Mouse (Mus musculus): ENCODE data around the gene Tmco4. TPM values are rescaled to one million over a fixed set of nuclear protein-coding genes. Genes with fewer than 3 reads are reported as not detected.
A peak's percentile ranks its signal among the peaks of the same experiment; 100 is the strongest.

Tmco4 gene
- polyA plus RNA-seq, 1 experiment from 2014 or later, result 17.1 TPM

DNA sequence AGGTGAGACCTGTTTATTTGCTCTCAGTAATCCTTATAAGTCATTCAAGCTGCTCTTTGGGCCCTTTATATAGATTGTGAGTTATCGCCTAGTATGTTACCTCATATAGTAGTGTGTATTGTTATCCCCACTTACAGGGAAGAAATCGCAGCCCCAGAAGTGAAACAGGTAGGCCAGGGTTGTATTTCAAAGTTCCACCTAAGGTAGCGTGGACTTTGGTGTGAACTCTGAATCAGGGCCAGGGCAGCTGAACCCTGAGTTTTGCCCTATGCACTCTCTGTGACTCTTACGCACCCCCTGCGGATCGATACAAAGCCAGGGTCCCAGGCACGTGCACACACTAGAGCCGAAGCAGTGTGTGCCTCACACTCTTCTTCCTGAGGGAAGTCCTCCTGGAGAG, 31.4 kb downstream of the Tmco4 start:
- Histone ChIP-seq H3K4me2 (ENCODE audit: low read depth, low read length) (no peak overlapping the region), H3K9ac (ENCODE audit: low read depth, low read length) (0 out of 2 replicates have a peak overlapping the region, but pooled peaks have one; percentile 16), H3K9me3 (ENCODE audit: control insufficient read depth, low read length) (no peaks in the 10 kb centered on the region), H3K27ac (ENCODE audit: low read length) (peak overlapping the region; percentile 86), H3K4me1 (ENCODE audit: control insufficient read depth, insufficient read depth, low read length) (peaks cover 23% of the 10 kb centered on the region), H3K27me3 (replicated peaks; ENCODE audit: control insufficient read depth, insufficient read depth, low read length) (no peaks in the 10 kb centered on the region), H3K36me3 (ENCODE audit: control insufficient read depth, insufficient read depth, low read length) (no peaks in the 10 kb centered on the region), H3K4me3 (ENCODE audit: low read length) (no peak overlapping the region)
- ATAC-seq, result peak; percentile 65
- WGBS, result 78% methylated on average over 8 of the region's 8 CpGs

DNA sequence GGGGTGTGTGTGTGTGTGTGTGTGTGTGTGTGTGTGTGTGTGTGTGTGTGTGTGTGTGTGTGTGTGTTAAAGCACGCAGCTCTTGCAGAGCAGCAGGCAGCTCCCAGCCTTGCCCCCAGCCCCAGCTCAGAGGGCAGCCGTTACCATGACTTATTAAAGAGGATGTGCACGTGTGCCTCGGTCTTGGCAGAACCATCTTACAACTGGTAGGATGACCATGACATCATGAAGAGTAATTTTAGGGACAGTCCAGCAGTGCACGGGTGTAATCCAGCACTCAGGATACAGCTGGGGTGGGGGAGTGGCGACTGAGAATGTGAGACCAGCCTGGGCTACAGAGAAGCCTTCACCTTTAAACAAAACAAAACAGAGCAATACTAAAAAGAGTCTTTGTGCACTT, 32.5 kb downstream of the Tmco4 start:
- Histone ChIP-seq H3K9ac (ENCODE audit: low read depth, low read length) (no peak overlapping the region), H3K27ac (ENCODE audit: low read length) (no peak overlapping the region), H3K4me1 (ENCODE audit: control insufficient read depth, insufficient read depth, low read length) (peaks cover 23% of the 10 kb centered on the region), H3K27me3 (replicated peaks; ENCODE audit: control insufficient read depth, insufficient read depth, low read length) (no peaks in the 10 kb centered on the region), H3K9me3 (ENCODE audit: control insufficient read depth, low read length) (no peaks in the 10 kb centered on the region), H3K36me3 (ENCODE audit: control insufficient read depth, insufficient read depth, low read length) (no peaks in the 10 kb centered on the region), H3K4me3 (ENCODE audit: low read length) (no peak overlapping the region), H3K4me2 (ENCODE audit: low read depth, low read length) (no peak overlapping the region)
- no peak for ATAC-seq
- WGBS, result 65% methylated on average over 6 of the region's 6 CpGs

DNA sequence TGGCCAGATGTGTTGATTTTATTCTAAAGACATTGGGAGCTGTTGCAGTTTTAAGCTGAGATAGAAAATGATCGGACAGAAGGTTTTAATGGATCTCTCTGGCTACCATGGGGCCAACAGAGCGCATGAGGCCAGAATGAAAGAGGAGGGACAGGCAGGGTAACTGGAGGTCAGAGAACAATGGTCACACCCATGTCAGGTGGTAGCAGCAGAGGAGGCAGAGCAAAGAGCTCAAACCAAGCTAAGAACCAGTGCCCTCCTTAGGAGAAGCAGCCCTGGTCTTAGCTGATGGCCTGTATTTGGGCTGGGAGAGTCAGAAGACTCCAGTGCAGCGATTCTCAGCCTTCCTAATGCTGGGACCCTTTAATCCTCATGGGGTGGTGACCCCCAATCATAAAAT, 34.7 kb downstream of the Tmco4 start:
- Histone ChIP-seq H3K4me1 (ENCODE audit: control insufficient read depth, insufficient read depth, low read length) (peaks cover 14% of the 10 kb centered on the region), H3K27ac (ENCODE audit: low read length) (peak overlapping the region; percentile 71), H3K9me3 (ENCODE audit: control insufficient read depth, low read length) (no peaks in the 10 kb centered on the region), H3K9ac (ENCODE audit: low read depth, low read length) (0 out of 2 replicates have a peak overlapping the region, but pooled peaks have one; percentile 20), H3K36me3 (ENCODE audit: control insufficient read depth, insufficient read depth, low read length) (no peaks in the 10 kb centered on the region), H3K27me3 (replicated peaks; ENCODE audit: control insufficient read depth, insufficient read depth, low read length) (no peaks in the 10 kb centered on the region), H3K4me3 (ENCODE audit: low read length) (no peak overlapping the region), H3K4me2 (ENCODE audit: low read depth, low read length) (no peak overlapping the region)
- ATAC-seq, result peak; percentile 69
- 68% methylated on average over 3 of the region's 3 CpGs for WGBS

DNA sequence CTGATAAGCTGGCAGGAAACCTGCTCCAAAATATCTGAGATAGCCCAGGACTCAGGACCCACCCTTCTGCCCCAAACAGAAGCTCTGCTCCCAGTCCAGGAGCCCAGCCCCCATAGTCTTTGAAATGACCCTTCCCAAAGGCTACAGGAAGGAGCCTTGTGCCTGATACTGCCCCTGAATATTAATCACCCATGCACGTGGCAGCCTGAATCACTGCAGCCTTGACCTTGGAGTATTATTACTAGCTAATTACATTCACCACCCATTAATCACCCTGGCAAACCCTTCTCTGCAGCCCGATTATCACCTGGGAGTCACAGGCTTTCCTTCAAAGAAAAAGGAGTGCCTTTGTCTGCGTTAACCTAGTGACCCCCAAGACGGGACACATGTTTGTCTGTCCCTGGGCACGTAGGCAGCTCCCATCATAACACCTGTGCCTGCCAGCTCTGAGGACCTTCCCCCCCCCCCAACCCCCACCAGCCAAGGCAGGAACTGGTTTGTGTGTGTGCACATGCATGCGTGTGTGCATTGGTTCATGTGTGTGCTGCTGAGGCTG, 35.4 kb downstream of the Tmco4 start:
- ATAC-seq, result peak; percentile 70
- no peaks in the 10 kb centered on the region for H3K27me3 ChIP-seq (replicated peaks; ENCODE audit: control insufficient read depth, insufficient read depth, low read length)
- H3K4me2 ChIP-seq (ENCODE audit: low read depth, low read length), result no peak overlapping the region
- H3K9me3 ChIP-seq (ENCODE audit: control insufficient read depth, low read length), result no peaks in the 10 kb centered on the region
- H3K27ac ChIP-seq (ENCODE audit: low read length), result peak overlapping the region; percentile 71
- WGBS, result 31% methylated on average over 6 of the region's 6 CpGs
- H3K36me3 ChIP-seq (ENCODE audit: control insufficient read depth, insufficient read depth, low read length), result no peaks in the 10 kb centered on the region
- H3K9ac ChIP-seq (ENCODE audit: low read depth, low read length), result no peak overlapping the region
- peaks cover 14% of the 10 kb centered on the region for H3K4me1 ChIP-seq (ENCODE audit: control insufficient read depth, insufficient read depth, low read length)
- no peak overlapping the region for H3K4me3 ChIP-seq (ENCODE audit: low read length)

DNA sequence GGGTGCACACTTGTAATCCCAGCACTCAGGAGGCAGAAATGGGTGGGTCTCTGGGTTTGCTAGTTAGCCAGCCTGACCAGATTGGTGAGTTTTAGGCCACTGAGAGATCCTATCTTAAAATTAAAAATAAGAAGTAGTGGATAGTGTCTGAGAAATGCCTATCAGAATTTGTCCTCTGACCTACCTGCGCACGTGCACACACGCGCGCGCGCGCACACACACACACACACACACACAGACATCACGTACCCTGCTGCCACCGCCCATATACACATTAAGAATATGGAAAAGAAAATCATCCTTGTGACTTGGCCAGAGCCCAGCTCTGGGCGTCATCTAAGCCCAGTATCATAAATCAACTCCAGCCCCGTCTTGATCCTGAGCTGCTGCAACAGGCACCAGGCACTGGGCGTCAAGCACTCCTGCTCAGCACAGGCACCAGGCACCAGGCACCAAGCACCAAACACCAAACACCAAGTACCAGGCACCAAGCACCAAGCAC, 38.6 kb downstream of the Tmco4 start:
- Histone ChIP-seq H3K9ac (ENCODE audit: low read depth, low read length) (no peak overlapping the region), H3K36me3 (ENCODE audit: control insufficient read depth, insufficient read depth, low read length) (no peaks in the 10 kb centered on the region), H3K27ac (ENCODE audit: low read length) (no peak overlapping the region), H3K9me3 (ENCODE audit: control insufficient read depth, low read length) (no peaks in the 10 kb centered on the region), H3K4me1 (ENCODE audit: control insufficient read depth, insufficient read depth, low read length) (peaks cover 11% of the 10 kb centered on the region), H3K4me2 (ENCODE audit: low read depth, low read length) (no peak overlapping the region), H3K27me3 (replicated peaks; ENCODE audit: control insufficient read depth, insufficient read depth, low read length) (no peaks in the 10 kb centered on the region), H3K4me3 (ENCODE audit: low read length) (no peak overlapping the region)
- 77% methylated on average over 13 of the region's 13 CpGs for WGBS
- ATAC-seq, result no peak

DNA sequence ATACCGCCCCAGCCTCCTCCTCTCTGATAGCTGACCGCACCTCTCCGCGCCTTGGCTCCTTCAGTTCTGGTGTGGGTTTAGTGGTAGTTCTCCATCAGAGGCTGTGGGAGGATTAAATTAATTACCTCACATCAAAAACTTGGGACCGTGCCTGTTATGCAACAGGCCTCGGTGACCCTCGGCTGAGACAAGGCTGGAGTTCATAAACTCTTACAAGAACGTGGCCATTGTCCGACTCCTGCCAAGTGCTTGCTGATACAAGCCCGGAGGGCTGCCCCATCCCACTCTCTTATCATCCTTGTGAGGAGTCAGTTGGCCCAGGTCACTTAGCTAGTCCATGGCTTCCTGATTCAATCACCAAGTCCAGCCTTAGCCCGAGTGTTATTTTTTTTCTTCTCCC, 40.6 kb downstream of the Tmco4 start:
- no peak for ATAC-seq
- 83% methylated on average over 11 of the region's 11 CpGs for WGBS
- Histone ChIP-seq H3K4me1 (ENCODE audit: control insufficient read depth, insufficient read depth, low read length) (peaks cover 6% of the 10 kb centered on the region; the same call in 1 of the 2 replicates), H3K4me3 (ENCODE audit: low read length) (no peak overlapping the region), H3K4me2 (ENCODE audit: low read depth, low read length) (no peak overlapping the region), H3K9me3 (ENCODE audit: control insufficient read depth, low read length) (no peaks in the 10 kb centered on the region), H3K36me3 (ENCODE audit: control insufficient read depth, insufficient read depth, low read length) (no peaks in the 10 kb centered on the region), H3K27me3 (replicated peaks; ENCODE audit: control insufficient read depth, insufficient read depth, low read length) (no peaks in the 10 kb centered on the region), H3K27ac (ENCODE audit: low read length) (no peak overlapping the region), H3K9ac (ENCODE audit: low read depth, low read length) (no peak overlapping the region)

DNA sequence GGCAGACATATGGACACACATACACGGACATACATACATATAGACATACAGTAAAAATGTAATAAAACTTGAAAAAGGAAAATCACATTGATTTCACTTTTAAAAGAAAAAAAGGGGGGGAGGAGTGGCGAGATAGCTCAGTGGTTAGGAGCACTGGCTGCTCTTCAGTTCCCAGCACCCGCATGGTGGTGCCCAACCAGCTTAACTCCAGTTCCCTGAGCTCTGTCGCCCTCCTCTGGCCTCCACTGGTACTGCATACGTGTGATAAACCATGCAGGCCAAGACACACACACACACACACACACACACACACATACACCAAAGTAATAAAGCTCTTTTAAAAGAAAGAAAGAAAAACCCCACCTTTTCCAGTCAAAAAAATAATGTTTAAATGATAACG, 42.1 kb downstream of the Tmco4 start:
- no peak overlapping the region for H3K4me3 ChIP-seq (ENCODE audit: low read length)
- no peaks in the 10 kb centered on the region for H3K9me3 ChIP-seq (ENCODE audit: control insufficient read depth, low read length)
- no peak overlapping the region for H3K4me2 ChIP-seq (ENCODE audit: low read depth, low read length)
- H3K4me1 ChIP-seq (ENCODE audit: control insufficient read depth, insufficient read depth, low read length), result peaks cover 7% of the 10 kb centered on the region; the same call in 1 of the 2 replicates
- H3K27ac ChIP-seq (ENCODE audit: low read length), result no peak overlapping the region
- H3K27me3 ChIP-seq (replicated peaks; ENCODE audit: control insufficient read depth, insufficient read depth, low read length), result no peaks in the 10 kb centered on the region
- no peak overlapping the region for H3K9ac ChIP-seq (ENCODE audit: low read depth, low read length)
- no peak for ATAC-seq
- H3K36me3 ChIP-seq (ENCODE audit: control insufficient read depth, insufficient read depth, low read length), result no peaks in the 10 kb centered on the region
- 77% methylated on average over 6 of the region's 6 CpGs for WGBS

DNA sequence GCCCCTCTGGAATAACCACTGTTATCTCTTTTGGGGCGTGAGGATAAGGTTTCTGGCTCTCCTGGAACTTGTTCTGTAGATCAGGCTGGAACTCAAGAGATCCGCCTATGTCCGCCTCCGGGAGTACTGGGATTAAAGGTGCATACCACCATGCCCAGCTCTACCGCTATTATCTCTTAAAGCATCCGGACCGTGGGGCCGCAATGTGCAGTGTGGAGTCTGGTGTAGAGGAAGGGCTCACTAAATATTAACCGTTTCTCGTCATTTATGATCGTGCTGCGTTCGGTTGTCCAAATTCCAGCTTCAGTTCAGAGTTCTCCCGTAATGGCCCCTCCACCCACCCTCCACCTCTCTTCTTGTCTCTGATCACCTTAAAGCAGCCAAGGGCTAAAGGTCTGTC, 45.7 kb downstream of the Tmco4 start:
- H3K4me1 ChIP-seq (ENCODE audit: control insufficient read depth, insufficient read depth, low read length), result peaks cover 14% of the 10 kb centered on the region; the same call in 1 of the 2 replicates
- peak overlapping the region; percentile 14; the same call in 1 of the 2 replicates for H3K4me2 ChIP-seq (ENCODE audit: low read depth, low read length)
- ATAC-seq, result peak; percentile 91
- no peaks in the 10 kb centered on the region for H3K36me3 ChIP-seq (ENCODE audit: control insufficient read depth, insufficient read depth, low read length)
- no peaks in the 10 kb centered on the region for H3K27me3 ChIP-seq (replicated peaks; ENCODE audit: control insufficient read depth, insufficient read depth, low read length)
- H3K27ac ChIP-seq (ENCODE audit: low read length), result peak overlapping the region; percentile 91
- H3K9ac ChIP-seq (ENCODE audit: low read depth, low read length), result no peak overlapping the region
- 50% methylated on average over 14 of the region's 14 CpGs for WGBS
- H3K9me3 ChIP-seq (ENCODE audit: control insufficient read depth, low read length), result no peaks in the 10 kb centered on the region
- H3K4me3 ChIP-seq (ENCODE audit: low read length), result no peak overlapping the region

DNA sequence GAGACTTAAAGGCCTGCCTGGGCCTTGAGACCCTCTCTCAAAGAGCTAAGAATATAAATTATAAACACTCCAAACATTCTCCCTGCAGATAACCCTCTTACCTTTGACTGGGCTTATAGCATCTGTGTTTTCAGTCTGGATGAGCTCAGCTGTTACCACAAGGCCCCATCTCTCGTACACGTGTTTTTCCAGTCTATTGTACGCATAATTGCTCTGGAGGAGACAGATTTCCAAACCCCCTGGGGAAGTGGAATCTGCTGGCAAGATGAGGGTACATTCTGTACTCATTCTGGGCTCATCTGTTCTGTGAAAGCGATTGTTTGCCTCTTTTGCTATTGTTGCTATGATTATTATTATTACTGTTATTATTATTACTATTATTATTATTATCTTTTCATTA, 46.3 kb downstream of the Tmco4 start:
- no peaks in the 10 kb centered on the region for H3K36me3 ChIP-seq (ENCODE audit: control insufficient read depth, insufficient read depth, low read length)
- H3K27me3 ChIP-seq (replicated peaks; ENCODE audit: control insufficient read depth, insufficient read depth, low read length), result no peaks in the 10 kb centered on the region
- H3K9ac ChIP-seq (ENCODE audit: low read depth, low read length), result no peak overlapping the region
- WGBS, result 59% methylated on average over 4 of the region's 4 CpGs
- H3K4me2 ChIP-seq (ENCODE audit: low read depth, low read length), result peak overlapping the region; percentile 20; the same call in 1 of the 2 replicates
- peak; percentile 5; the same call in 1 of the 2 replicates for ATAC-seq
- H3K4me1 ChIP-seq (ENCODE audit: control insufficient read depth, insufficient read depth, low read length), result peaks cover 14% of the 10 kb centered on the region; the same call in 1 of the 2 replicates
- H3K4me3 ChIP-seq (ENCODE audit: low read length), result no peak overlapping the region
- no peaks in the 10 kb centered on the region for H3K9me3 ChIP-seq (ENCODE audit: control insufficient read depth, low read length)
- peak overlapping the region; percentile 91 for H3K27ac ChIP-seq (ENCODE audit: low read length)

DNA sequence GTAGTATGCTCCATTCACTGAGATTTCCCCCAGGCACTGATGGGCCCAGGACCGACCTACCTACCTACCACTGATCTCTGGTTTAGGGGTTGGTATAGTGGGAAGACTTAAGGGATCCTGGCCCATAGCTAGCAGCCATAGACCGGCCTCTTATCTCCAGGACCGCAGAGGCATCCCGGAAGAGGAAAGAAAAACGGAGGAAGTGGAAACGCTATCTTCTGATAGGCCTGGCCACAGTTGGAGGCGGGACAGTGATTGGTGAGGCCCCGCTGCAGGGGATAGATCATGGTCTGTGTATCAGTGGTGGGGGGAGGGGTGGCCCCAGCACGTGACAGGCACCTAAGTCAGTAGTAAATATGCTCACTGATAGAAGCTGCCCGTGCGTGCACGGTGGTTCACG, 46.7 kb downstream of the Tmco4 start:
- ATAC-seq, result peak; percentile 80
- 44% methylated on average over 13 of the region's 13 CpGs for WGBS
- Histone ChIP-seq H3K27me3 (replicated peaks; ENCODE audit: control insufficient read depth, insufficient read depth, low read length) (no peaks in the 10 kb centered on the region), H3K36me3 (ENCODE audit: control insufficient read depth, insufficient read depth, low read length) (no peaks in the 10 kb centered on the region), H3K4me1 (ENCODE audit: control insufficient read depth, insufficient read depth, low read length) (peaks cover 14% of the 10 kb centered on the region; the same call in 1 of the 2 replicates), H3K4me3 (ENCODE audit: low read length) (no peak overlapping the region), H3K27ac (ENCODE audit: low read length) (peak overlapping the region; percentile 91), H3K4me2 (ENCODE audit: low read depth, low read length) (peak overlapping the region; percentile 32), H3K9ac (ENCODE audit: low read depth, low read length) (no peak overlapping the region), H3K9me3 (ENCODE audit: control insufficient read depth, low read length) (no peaks in the 10 kb centered on the region)

All from intestine, embryonic 16.5 days (tissue).